Mouse (Mus musculus) neural tube, embryonic 12.5 days (tissue): ENCODE results near the gene Trib2. TPM values are rescaled to one million over a fixed set of nuclear protein-coding genes. Genes with fewer than 3 reads are reported as not detected.

Source experiments
- ATAC-seq: fragments of 200-750 bp; cut with Nextera tagmentation; 2 replicates; pipeline ENCODE4 v1.8.0; 2017; ENCODE audit warnings: low read depth, mild to moderate bottlenecking, moderate TSS enrichment, moderate library complexity; ENCODE audit not compliant: low FRiP score
- H3K27ac ChIP-seq: fragments of 300-500 bp; sonication (generic); 2 replicates; pipeline ENCODE4 v1.5.1; 2016
- H3K27me3 ChIP-seq: fragments of 300-500 bp; sonication (generic); replicated peaks from 2 replicates; pipeline ENCODE4 v1.6.1; 2016; ENCODE audit warnings: mild to moderate bottlenecking
- H3K36me3 ChIP-seq: fragments of 300-500 bp; sonication (generic); 2 replicates; pipeline ENCODE4 v1.6.1; 2016; ENCODE audit warnings: mild to moderate bottlenecking
- H3K4me1 ChIP-seq: fragments of 300-500 bp; sonication (generic); 2 replicates; pipeline ENCODE4 v1.6.1; 2016
- H3K4me2 ChIP-seq: fragments of 300-500 bp; sonication (generic); replicated peaks from 2 replicates; pipeline ENCODE4 v1.6.1; 2016; ENCODE audit warnings: mild to moderate bottlenecking
- H3K4me3 ChIP-seq: fragments of 300-500 bp; sonication (generic); 2 replicates; pipeline ENCODE4 v1.5.1; 2016
- H3K9ac ChIP-seq: fragments of 300-500 bp; sonication (generic); 2 replicates; pipeline ENCODE4 v1.6.1; 2016; ENCODE audit warnings: mild to moderate bottlenecking
- H3K9me3 ChIP-seq: fragments of 300-500 bp; sonication (generic); 2 replicates; pipeline ENCODE4 v1.6.1; 2016; ENCODE audit warnings: mild to moderate bottlenecking
- WGBS: fragments of 180-500 bp; shearing (Covaris S2); methylation state at CpG from one replicate; pipeline ENCODE4 v1.1.7; 2016; 5-methylcytosine and 5-hydroxymethylcytosine counted together
- polyA plus RNA-seq: library from polyadenylated mRNA; unstranded; fragments of >200 nt; fragmentation: Nextera tagmentation; extraction: Ambion mirVana; gene quantifications from 2 replicates; pipeline ENCODE4 v1.2.1, GENCODE M21; 2016

Gene Trib2
- polyA plus RNA-seq, 1 experiment from 2014 or later: 104 TPM

GRCm38 (mm10) chr12:15812139-15812962 lies 4.4 kb downstream of the Trib2 start:
- Histone ChIP-seq H3K27ac (0 out of 2 replicates have a peak overlapping the region, but pooled peaks have one; percentile 0), H3K9ac (peak overlapping the region; percentile 94), H3K4me3 (peak overlapping the region; percentile 88), H3K36me3 (peaks cover 24% of the 10 kb centered on the region), H3K4me2 (peak overlapping the region; percentile 61), H3K9me3 (no peaks in the 10 kb centered on the region), H3K27me3 (no peaks in the 10 kb centered on the region), H3K4me1 (peaks cover 44% of the 10 kb centered on the region)
- no peak for ATAC-seq
- 38% methylated on average over 6 of the region's 6 CpGs for WGBS

- ATAC-seq: 0 out of 2 replicates have a peak, but pooled peaks have one; percentile 3
- Histone ChIP-seq H3K4me3 (peak overlapping the region; percentile 88), H3K27ac (0 out of 2 replicates have a peak overlapping the region, but pooled peaks have one; percentile 0), H3K36me3 (peaks cover 31% of the 10 kb centered on the region), H3K27me3 (no peaks in the 10 kb centered on the region), H3K9me3 (no peaks in the 10 kb centered on the region), H3K9ac (peak overlapping the region; percentile 94), H3K4me2 (peak overlapping the region; percentile 61), H3K4me1 (peaks cover 42% of the 10 kb centered on the region)
- WGBS: 7% methylated on average over 4 of the region's 4 CpGs
Observed at GRCm38 (mm10) chr12:15811682-15812081, 5.0 kb downstream of the Trib2 start.

- Histone ChIP-seq H3K27ac (no peak overlapping the region), H3K9ac (peak overlapping the region; percentile 94; the same call in 1 of the 2 replicates), H3K4me2 (peak overlapping the region; percentile 61), H3K36me3 (peaks cover 39% of the 10 kb centered on the region), H3K4me3 (peak overlapping the region; percentile 88), H3K27me3 (no peaks in the 10 kb centered on the region), H3K9me3 (no peaks in the 10 kb centered on the region), H3K4me1 (peaks cover 42% of the 10 kb centered on the region)
- 32% methylated on average over 7 of the region's 7 CpGs for WGBS
- no peak for ATAC-seq
Observed at GRCm38 (mm10) chr12:15810926-15811325, 5.8 kb downstream of the Trib2 start.

- WGBS: 82% methylated on average over 7 of the region's 7 CpGs
- H3K4me3 ChIP-seq: no peak overlapping the region
- no peaks in the 10 kb centered on the region for H3K9me3 ChIP-seq
- H3K4me2 ChIP-seq: peak overlapping the region; percentile 38; the same call in 1 of the 2 replicates
- H3K36me3 ChIP-seq: peaks cover 51% of the 10 kb centered on the region
- H3K9ac ChIP-seq: no peak overlapping the region
- ATAC-seq: no peak
- no peaks in the 10 kb centered on the region for H3K27me3 ChIP-seq
- H3K27ac ChIP-seq: no peak overlapping the region
- H3K4me1 ChIP-seq: peaks cover 42% of the 10 kb centered on the region
Observed at GRCm38 (mm10) chr12:15809657-15810056, 7.1 kb downstream of the Trib2 start.

- H3K4me1 ChIP-seq: peaks cover 42% of the 10 kb centered on the region
- H3K27ac ChIP-seq: no peak overlapping the region
- H3K9ac ChIP-seq: no peak overlapping the region
- H3K27me3 ChIP-seq: no peaks in the 10 kb centered on the region
- WGBS: 89% methylated on average over 4 of the region's 4 CpGs
- peaks cover 54% of the 10 kb centered on the region for H3K36me3 ChIP-seq
- no peak overlapping the region for H3K4me3 ChIP-seq
- no peaks in the 10 kb centered on the region for H3K9me3 ChIP-seq
- ATAC-seq: no peak
- H3K4me2 ChIP-seq: peak overlapping the region; percentile 38; the same call in 1 of the 2 replicates
Observed at GRCm38 (mm10) chr12:15809249-15809648, 7.5 kb downstream of the Trib2 start.

GRCm38 (mm10) chr12:15808186-15808800 lies 8.4 kb downstream of the Trib2 start:
- H3K4me2 ChIP-seq: no peak overlapping the region
- no peak overlapping the region for H3K9ac ChIP-seq
- peaks cover 42% of the 10 kb centered on the region for H3K4me1 ChIP-seq
- H3K27ac ChIP-seq: no peak overlapping the region
- H3K27me3 ChIP-seq: no peaks in the 10 kb centered on the region
- H3K4me3 ChIP-seq: no peak overlapping the region
- H3K9me3 ChIP-seq: no peaks in the 10 kb centered on the region
- ATAC-seq: no peak
- 98% methylated on average over 5 of the region's 5 CpGs for WGBS
- H3K36me3 ChIP-seq: peaks cover 64% of the 10 kb centered on the region

- Histone ChIP-seq H3K4me2 (no peak overlapping the region), H3K27me3 (no peaks in the 10 kb centered on the region), H3K27ac (no peak overlapping the region), H3K4me1 (peaks cover 30% of the 10 kb centered on the region), H3K4me3 (no peak overlapping the region), H3K36me3 (peaks cover 86% of the 10 kb centered on the region), H3K9me3 (no peaks in the 10 kb centered on the region), H3K9ac (no peak overlapping the region)
- WGBS: 56% methylated on average over 1 of the region's 1 CpGs
- ATAC-seq: no peak
Observed at GRCm38 (mm10) chr12:15804931-15805331, 11.8 kb downstream of the Trib2 start.

- peaks cover 77% of the 10 kb centered on the region for H3K36me3 ChIP-seq
- 80% methylated on average over 5 of the region's 5 CpGs for WGBS
- H3K4me2 ChIP-seq: no peak overlapping the region
- H3K4me3 ChIP-seq: no peak overlapping the region
- H3K9me3 ChIP-seq: no peaks in the 10 kb centered on the region
- no peak for ATAC-seq
- H3K9ac ChIP-seq: no peak overlapping the region
- no peaks in the 10 kb centered on the region for H3K27me3 ChIP-seq
- H3K27ac ChIP-seq: no peak overlapping the region
- H3K4me1 ChIP-seq: peaks cover 22% of the 10 kb centered on the region
Observed at GRCm38 (mm10) chr12:15803936-15804438, 12.7 kb downstream of the Trib2 start.

- peaks cover 74% of the 10 kb centered on the region for H3K36me3 ChIP-seq
- no peak for ATAC-seq
- no peak overlapping the region for H3K9ac ChIP-seq
- H3K9me3 ChIP-seq: no peaks in the 10 kb centered on the region
- H3K4me3 ChIP-seq: no peak overlapping the region
- H3K27ac ChIP-seq: no peak overlapping the region
- WGBS: 86% methylated on average over 4 of the region's 4 CpGs
- no peaks in the 10 kb centered on the region for H3K27me3 ChIP-seq
- H3K4me1 ChIP-seq: peaks cover 18% of the 10 kb centered on the region
- no peak overlapping the region for H3K4me2 ChIP-seq
Observed at GRCm38 (mm10) chr12:15801571-15801930, 15.2 kb downstream of the Trib2 start.

GRCm38 (mm10) chr12:15800914-15801570 lies 15.7 kb downstream of the Trib2 start:
- H3K36me3 ChIP-seq: peaks cover 74% of the 10 kb centered on the region

GRCm38 (mm10) chr12:15800196-15800913 lies 16.4 kb downstream of the Trib2 start:
- no peak for ATAC-seq
- Histone ChIP-seq H3K36me3 (peaks cover 70% of the 10 kb centered on the region), H3K4me1 (peaks cover 18% of the 10 kb centered on the region), H3K4me2 (no peak overlapping the region), H3K27ac (no peak overlapping the region), H3K9me3 (no peaks in the 10 kb centered on the region), H3K9ac (no peak overlapping the region), H3K4me3 (no peak overlapping the region), H3K27me3 (no peaks in the 10 kb centered on the region)
- WGBS: 90% methylated on average over 4 of the region's 4 CpGs

More at GRCm38 (mm10) chr12:15800914-15801570, 15.7 kb downstream of the Trib2 start:
- Histone ChIP-seq H3K9ac (no peak overlapping the region), H3K9me3 (no peaks in the 10 kb centered on the region), H3K27ac (no peak overlapping the region), H3K4me3 (no peak overlapping the region), H3K4me1 (peaks cover 18% of the 10 kb centered on the region), H3K4me2 (no peak overlapping the region), H3K27me3 (no peaks in the 10 kb centered on the region)
- WGBS: 62% methylated on average over 9 of the region's 9 CpGs
- no peak for ATAC-seq
